Mouse (Mus musculus) urinary bladder, adult 18-20 months (tissue): Measurements from ENCODE around the gene Usp36.

Source experiments
- DNase-seq, 2 experiments: peaks; one replicate each; pipeline ENCODE4 v3.0.0; 2022; ENCODE audit warnings: low spot score in 2 of 2, mixed read lengths in 2 of 2

Gene Usp36

DNA sequence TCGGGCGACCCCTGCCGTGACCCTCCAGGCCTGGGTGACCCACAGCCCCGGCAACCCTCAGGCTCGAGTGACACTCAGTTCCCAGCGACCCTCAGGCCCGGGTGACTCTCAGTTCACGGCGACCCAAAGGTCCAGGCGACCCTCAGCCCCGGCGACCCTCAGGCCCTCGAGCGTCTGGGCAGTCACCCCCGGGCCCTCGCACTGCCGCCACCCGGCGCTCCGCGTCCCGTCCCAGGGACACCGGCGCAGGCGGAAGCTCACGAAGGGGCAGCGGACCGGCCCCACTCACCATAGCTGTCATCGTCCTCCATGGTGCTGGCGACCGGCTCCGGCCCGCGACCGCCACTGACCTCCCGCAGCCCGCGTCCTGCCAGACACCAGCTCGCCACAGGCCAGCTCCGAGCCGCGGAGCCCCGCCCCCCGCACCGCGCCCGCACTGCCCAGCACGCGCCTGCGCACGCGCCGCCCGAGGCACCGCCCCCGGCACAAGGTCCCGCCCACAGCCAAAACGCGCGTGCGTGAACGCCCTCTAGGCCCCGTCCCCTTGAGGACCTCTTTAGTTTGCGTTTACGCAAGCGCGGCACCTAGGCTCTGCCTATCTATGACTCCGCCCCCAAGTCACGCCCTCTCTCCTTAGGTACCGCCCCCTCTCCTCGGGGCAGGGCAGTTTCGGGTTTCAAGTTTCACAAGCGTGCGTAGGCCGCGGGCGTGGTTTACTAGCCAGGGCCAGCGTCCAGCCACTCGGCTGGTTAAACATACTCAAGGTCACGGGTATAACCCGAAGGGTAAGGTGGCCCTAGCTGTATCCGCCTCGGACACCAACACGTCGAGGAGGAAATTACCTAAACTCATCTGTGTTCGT is 41.7 kb downstream of the Usp36 start, which contains the start of gene Cyth1:
Gene Cyth1, minus strand, starts transcription at position 443 of the 862 bp plus-strand sequence.
- DNase-seq = peak; percentile 99 to 100

DNA sequence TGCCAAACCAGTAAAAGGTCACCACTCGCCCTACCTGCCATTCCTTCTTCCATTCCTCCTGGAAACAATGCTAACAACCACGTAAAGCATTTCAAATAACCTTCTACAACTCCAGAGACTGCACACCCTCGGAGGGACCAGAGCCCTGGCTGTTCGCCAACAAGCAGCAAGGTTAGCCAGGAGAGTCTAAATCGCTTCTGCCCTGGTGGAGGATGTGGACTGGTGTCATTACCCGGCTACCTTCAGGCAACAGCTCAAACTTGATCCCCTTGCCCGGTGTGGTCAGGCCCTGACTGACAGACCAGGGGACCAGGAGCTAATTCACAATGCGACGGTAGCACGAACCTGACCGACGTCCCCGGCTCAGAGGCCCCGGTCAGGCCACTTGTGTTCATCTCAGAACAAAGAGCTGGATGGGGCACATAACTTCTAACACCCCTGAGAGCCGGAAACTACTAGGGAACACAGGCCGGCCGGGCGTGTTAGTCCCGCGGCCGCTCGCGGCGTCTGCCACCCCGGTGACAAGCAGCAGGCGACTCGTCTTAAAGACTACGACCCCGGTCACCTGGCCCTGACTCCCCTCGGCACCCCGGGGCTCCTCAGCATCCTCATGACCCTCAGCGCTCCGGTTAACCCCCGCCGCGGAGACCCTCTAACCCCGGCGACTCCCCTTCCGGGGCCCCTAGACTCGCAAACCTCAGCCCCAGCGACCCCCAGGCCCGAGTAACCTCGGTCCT is 42.5 kb downstream of the Usp36 start:
- DNase-seq = peak; percentile 27 to 59

DNA sequence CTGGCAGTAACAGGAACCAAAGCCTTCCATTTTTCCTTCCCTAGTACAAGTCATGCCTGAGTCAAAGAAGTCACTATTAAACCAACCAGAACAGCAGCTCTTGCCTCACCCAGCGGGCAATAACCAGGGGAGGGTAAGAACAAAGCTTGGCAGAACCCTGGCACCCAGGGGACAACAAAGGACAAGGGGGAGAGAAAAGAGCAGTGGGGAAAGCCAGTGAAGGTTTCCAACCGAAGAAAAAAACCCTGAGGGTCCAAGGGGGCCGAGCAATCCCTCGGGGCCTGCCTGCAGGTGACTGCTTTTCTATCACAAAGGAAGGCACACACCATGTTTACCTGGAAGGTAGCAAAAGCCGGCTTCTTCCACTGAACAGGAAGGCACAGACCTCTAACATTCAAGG is 43.3 kb downstream of the Usp36 start:
- DNase-seq = no peak

DNA sequence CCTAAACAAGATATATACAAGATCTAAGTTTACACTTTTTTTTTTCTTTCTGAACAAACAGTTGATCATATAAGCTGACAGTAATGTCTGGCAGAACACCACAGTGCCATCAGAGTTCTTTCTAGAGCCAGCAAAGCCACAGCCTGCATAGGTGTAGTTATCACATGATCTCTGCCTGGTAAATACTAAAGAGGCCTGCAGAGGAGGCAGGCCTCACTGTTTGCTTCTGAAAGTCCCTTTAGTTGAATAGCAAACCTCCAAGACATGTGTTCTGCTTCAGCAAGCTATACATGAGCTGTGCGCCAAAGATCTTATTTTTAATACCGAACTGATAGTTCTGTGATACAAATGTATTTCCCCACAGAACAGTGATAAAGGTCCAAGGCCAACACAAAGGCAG is 44.9 kb downstream of the Usp36 start:
- no peak for DNase-seq

DNA sequence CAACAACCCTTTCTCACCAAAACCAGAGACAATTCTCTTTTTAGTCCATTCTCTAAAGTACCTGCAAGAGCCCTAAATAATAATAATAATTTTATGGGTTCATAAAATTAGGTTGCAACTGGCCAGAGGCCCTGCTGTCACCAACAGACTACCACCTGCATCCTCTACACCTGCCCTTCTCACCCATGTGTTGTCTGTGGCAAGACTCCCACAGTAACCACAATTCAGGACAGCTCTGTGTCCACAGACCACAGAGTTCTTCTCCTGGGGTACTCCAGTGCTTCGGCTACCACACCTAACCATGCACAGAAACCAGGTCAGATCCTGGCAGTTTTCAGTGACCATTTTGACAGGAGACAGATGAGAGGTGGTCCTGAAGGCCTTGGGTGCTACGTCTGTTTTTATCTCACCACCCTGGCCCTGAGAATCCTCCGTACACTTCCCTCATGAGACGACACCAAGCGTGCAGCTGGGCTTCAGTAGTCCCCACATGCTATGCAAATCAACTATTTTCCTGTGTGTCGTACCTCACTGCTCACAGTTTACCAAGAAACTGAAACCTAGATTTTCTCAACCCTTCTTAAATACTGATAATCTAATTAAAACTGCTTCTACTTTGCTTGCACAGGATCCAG is 46.3 kb downstream of the Usp36 start:
- no peak for DNase-seq

DNA sequence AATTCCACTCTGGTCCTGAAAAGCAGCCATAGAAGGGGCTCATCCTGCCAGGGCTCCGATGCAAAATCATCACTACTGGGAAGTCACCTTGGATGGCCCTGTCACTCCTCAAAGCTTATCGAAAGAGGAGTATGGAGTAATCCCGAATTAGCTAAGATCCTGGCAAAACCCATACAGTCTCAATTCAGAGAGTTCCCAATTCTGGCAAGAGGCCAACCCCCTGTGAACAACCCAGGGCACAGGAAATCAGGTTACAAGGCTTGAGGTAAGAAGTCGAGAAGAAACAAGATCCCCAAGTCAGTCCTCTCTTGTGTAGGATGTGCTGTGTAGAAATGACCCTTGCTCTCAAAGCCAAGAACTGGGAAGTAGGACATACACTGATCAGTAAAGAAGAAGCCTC is 47.5 kb downstream of the Usp36 start:
- no peak for DNase-seq

DNA sequence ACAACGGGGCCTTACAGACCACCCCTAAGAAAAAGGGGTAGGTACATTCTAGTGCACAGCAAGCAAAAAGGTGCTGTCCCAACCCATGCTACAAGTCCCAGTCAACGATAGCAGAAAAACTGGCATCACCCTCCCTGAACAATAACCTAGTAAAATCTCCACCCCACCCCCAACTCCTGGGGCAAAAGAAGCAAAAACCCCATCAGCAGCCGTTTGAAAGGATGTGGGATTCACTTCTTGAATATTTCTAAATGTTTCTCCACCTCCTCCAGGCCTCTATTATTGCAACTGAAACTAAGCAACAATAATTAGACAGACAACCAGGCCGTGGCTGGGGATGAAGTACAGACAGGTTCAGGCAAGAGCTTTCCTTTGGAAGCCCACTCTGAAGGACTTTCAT is 49.7 kb downstream of the Usp36 start:
- DNase-seq = no peak

DNA sequence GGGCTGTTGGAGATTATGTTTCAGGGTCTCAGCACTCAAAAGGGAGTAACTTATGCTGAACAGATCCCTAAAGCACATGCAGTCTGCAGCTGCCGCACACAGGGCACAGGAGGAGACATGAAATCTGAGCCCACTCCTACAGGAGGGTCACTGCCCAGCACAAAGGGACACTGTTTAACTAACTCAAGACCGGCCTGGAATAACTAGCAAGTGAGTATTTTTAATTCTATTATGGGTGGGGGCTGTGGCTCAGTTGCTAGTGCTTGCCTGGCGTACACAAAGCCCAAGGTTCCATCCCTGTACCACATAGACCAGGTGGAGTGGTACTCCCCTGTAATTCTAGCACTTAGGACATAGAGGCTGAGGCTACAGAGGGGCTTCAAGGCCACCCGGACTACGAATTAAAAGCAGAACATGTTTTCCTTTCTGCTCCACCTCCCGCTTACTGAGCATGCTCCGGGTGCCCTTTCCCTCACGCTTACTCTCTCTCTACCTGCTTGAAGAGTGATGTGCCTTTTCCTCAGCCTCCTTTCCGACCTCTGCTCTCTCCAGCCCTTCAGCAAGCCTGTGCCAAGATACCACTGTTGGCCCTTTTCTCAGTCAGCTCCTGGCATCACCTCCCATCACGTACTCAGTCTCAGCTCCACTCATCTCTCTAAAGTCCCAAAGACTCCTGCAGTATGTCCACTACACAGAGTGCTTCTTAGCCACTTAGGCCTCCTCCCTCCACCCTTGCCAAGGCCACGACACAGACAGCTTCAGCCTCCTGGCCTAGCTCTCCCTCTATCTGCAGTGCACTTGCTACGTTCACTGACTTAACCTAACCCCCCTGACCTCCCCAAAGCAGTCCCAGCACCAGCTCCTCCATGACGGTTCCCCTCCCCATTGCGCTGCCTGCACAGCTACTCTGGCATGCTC is 50.5 kb downstream of the Usp36 start:
- DNase-seq = no peak

DNA sequence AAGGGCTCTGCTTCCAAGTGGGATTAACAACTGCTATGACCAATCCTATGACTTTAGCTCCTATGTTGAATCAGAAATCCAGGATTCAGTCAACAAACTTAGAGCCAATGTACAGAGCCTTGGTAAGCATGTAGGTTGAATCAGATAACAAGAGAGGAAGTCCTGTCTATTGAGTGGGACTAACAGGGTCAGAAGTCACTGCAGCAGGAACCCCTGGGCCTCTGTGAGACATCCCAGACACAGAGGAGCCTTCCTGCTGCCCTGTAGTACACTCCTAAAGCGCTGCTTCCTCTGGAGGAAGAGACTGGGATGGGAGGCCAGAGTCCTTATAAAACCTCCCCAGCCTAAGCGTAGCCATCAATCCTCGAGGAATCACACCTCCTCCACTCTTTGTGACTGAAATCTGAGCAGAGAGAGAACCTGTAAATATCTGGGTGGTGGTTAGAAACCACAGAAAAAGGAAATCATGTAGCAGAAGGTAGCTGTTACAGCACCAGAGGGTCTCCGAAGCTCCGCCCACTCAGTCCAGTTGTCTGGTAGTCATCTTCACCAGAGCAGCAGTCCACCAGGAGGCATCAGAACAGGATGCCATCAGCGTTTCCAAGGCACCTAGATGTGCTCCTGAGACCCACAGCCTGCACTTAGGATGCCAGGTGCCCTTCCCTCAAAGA is 53.4 kb downstream of the Usp36 start:
- DNase-seq = no peak

DNA sequence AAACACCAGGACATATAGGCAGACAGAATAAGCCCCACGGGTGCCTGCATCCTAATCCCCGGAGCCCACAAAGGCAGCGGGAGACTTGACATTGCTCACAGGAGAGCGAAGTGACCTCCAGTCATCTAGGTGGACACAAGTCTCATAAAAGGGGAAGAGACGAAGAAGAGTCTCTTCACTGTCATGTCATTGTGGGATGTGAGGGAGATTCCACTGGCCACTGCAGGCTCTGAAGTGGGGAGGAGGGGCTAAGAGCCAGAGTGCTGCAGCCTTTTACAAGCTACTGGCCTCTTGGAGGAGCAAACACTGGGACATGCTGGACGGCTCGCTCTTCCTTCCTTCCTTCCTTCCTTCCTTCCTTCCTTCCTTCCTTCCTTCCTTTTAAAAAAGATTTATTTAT is 55.1 kb downstream of the Usp36 start:
- no peak for DNase-seq

DNA sequence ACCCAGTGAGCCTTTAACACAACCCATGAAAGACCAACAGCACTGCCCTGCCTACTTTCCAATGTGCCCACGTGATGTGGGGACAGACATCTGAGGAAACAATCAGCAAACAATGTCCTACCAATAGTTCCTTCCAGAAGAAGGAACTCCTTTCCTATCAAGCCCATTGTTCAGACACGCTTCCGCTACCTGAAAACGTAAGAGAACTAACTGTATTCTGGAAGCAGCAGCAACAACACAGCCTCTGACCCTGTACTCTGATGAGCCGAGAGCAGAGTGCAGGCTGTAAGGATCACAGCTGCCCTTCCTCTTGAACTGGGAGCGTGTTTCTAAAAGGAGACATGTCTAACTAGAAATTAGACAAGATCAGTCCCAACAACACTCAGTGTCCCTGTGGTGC is 55.5 kb downstream of the Usp36 start:
- DNase-seq = no peak

DNA sequence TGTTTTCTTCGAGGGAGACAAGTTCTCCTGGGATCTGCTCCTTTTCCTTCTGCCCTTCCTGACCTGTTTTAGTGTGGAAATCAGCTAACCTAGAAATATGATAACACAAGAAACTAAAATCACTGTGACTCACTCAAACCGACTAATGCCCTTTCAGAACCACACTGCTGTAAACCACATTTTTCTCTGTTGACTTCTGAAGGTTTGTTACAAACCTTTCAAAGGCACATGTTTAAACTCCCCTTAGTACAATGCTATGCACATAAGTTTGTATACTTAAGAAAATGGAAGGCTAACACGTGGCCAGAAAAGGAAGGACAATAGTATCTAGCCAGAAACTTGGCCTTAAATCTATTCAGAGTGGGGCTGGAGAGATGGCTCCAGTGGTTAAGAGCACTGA is 56.1 kb downstream of the Usp36 start:
- no peak for DNase-seq

DNA sequence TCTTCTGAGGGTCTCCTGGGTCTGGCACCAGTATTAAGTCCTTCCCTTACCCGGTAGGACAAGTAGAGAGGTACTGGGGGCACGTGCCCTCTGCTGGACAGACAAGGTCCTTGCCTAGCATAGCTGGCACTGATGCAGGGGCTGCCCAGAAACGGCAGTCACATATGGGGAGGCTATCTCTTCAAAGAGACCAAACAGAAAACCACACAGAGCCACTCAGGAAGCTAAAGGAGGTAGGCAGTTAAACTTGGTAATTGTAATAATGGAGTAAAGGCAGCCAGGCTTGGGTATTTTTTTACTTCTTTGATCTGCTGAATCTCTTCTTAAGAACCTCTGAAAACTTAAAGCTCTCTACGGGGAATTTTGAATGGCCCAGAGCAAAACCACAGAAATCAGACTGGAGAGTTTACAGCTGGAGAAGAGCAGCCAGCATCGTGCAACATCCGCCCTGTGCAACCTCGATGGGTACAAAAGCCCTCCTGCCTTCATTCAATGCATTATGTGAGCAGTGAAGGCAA is 57.7 kb downstream of the Usp36 start:
- no peak for DNase-seq

DNA sequence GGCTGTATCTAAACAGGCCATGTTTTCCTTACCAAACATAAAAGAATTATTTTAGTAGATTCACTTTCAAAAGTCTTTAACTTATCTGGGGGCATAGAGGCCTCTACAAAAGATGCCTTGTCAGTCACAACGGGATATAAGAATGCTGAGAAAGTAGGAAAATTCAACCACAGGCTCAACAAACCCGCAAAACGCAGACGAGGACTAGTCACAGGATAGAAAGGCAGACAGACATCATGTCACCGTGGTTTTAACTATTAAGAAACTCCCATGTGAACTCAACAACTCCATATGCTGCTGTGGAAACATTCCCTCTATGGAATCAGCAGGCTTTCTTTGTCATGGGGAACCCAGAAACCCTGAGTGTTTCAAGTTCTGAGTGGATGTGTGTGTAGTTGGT is 60.1 kb downstream of the Usp36 start:
- no peak for DNase-seq

DNA sequence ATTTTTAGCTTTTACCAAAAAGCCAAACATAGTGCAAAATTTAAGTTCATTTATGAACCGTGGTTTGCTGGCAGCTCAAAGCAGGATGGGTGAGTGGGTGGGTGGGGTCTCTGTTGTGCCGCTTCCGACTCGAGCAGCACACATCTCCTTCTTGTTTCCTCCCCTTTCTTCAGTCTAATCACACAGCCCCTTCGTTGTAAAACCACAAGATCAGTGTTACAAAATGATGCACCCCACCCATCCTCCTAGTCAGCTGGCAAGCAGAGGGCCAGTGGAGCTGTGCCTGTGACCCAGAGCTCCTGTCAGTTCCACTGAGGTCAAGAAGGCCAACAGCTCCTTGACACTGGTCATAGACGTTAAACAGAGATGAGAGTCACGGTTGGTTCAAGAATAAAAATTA is 62.4 kb downstream of the Usp36 start:
- DNase-seq = no peak

DNA sequence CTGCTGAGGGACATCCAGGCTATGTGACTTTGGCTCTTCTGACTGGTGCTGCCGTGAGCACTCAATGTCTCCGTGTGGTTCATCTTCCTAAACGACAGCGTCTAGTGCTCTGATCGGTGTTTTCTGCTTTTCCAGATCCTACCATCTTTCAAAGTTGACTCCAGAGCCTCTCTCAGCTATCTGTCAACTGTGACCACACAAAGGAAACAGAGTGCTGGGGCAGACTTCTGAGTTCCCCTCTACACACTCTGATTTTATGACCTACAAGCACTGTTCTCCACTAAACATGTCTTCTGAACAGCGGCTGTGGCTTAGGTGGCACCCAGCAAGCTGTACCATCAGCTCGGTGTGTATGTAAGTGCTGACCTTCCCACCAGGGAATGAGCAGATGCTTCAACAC is 63.2 kb downstream of the Usp36 start:
- DNase-seq = no peak

DNA sequence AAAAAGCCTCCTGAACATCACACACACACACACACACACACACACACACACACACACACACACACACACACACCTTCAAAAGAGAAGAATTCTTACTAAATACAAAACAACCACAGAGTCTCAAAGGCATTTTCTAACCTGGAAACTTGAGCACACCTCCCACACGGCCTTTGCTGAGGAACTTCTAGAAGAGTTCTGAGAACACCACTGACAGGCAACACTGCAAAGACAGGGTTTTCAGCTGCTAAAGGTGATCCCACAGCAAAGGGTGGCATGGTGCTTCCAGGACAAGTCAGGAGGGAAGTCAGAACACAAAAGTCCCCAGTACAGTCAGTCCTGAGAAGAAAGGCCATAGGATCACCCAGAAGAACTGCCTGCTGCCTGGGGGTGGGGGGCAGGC is 64.2 kb downstream of the Usp36 start:
- DNase-seq = no peak

DNA sequence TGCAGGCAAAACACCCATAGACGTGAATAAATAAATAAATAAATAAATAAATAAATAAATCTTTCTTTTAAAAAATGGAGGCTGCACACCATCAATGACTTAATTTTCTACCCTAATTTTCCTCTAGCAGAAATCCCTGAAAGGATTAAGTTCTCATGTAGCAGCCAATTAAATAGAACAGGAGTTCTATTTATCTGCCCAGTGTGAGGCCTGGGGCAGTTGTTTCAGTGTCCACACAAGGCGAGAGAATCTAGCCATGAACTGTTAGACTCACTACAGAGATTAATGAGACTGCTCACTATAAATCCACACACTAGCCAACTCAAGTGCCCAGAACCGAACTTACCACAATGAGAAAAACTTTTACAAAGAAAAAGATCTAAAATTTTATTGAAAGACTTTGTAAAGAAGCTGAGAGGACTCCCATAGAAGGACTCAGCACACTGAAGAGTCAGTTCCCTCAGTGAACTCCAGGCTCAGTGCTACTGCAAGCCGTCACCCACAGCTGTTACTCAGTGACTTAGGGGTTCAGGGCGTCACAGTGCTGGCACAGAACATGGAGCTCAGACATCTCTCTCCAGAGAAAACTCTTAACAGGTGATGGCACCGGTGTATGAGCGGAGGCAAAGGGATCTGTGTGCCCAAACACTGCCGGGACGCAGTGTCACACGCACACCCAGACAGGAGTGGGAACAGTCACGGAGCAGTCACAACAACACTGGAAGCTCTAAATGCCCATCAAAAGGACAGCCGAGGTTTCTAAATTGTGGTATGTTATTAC is 64.8 kb downstream of the Usp36 start:
- no peak for DNase-seq

DNA sequence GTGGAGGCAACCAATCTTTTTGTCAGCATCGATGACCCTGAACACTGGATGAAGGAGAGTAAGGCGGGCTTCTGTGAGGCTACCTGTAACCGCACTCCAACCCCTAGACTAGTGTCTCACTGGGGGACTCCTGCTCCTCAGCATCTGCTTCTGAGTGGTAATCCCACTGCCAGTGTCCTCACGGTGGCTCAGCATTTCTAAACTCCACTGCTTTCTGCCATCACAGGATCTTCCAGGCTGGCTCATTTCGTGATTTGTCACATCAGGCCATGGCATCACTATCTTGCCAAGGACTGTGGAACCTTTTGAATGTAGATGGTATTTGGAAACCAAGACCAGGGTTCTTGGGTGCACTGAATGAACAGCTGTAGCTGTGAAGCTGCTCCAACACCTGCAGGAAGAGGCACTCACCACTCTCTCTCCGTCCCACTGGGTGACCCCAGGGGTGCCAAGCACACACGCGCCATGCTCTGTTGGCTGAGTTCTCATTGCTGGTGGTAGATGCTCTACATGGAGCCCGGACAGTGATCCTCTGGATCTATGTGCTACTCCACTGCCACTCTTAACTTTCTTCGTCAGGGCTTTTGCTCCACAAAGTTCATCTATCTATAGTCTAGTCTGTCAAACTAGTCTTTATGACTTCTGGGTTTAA is 66.5 kb downstream of the Usp36 start:
- DNase-seq = no peak

DNA sequence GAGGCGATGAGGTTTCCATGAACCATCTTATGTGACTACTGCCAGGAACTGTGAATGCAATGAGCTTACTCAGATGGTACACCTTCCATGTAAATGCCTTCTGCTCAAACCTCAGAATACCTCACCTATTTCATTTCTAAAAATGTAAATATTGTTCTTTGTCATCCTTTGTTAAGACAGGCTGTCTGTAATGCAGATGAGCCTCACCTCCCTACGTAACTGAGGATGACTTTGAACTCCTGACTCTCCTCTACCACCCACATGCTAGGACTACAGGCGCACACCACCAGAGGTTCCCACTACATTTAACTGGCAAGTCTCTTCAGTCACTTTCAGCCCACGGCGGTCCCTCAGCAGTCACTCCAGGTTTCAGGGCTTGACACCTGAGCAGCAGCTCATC is 67.1 kb downstream of the Usp36 start:
- no peak for DNase-seq
